Mouse (Mus musculus) layer of hippocampus, postnatal 25 days (tissue): ENCODE measurements around the gene Fbxl16. TPM values are rescaled to one million over a fixed set of nuclear protein-coding genes. Genes with fewer than 3 reads are reported as not detected.

ENCODE experiments used
- DNase-seq, 2 experiments: peaks; one replicate each; pipeline ENCODE4 v3.0.0; 2022; ENCODE audit warnings: mixed read lengths in 2 of 2, low spot score in 1 of 2; ENCODE audit errors: extremely low spot score in 1 of 2
- total RNA-seq, 2 experiments: library from RNA; stranded (reverse); gene quantifications; 2 replicates each; pipeline ENCODE4 v1.2.3; 2021

The Fbxl16 gene
- total RNA-seq, 2 experiments from 2014 or later: 637 to 657 TPM

DNA sequence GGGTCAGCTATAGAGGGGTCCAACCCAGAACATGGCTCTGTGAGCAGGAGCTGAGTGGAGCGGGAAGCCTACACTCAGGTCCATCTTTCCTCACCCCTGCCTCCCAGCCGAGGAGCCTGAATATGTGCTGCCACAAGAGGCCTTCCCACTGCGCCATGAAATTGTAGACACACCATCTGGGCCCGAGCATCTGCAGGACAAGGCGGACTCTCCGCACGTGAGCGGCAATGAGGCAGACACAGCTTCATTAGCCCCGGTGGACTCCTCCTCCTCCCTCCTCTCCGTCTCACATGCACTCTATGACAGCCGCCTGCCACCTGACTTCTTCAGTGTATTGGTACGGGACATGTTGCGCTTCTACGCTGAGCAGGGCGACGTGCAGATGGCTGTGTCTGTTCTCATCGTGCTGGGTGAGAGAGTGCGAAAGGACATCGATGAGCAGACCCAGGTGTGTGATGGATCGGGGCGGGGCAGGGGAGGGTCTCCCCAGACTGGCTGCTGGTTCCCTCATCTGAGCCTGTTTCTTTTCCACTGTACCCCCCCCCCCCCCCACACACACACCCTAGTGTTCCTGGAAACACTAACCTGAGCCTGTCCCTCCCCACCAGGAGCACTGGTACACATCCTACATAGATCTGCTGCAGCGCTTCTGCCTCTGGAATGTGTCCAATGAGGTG lies 18.8 kb downstream of the Fbxl16 start:
- DNase-seq: no peak

DNA sequence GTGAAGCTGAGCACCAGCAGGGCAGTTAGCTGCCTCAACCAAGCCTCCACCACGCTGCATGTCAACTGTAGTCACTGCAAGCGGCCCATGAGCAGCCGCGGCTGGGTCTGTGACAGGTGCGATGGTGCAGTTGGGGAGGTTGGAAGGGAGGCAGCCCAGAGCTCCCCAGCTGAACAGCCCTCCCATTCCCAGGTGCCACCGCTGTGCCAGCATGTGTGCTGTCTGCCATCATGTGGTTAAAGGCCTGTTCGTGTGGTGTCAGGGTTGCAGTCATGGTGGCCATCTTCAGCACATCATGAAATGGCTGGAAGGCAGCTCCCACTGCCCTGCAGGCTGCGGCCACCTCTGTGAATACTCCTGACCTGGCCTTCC lies 19.3 kb downstream of the Fbxl16 start:
- no peak for DNase-seq

DNA sequence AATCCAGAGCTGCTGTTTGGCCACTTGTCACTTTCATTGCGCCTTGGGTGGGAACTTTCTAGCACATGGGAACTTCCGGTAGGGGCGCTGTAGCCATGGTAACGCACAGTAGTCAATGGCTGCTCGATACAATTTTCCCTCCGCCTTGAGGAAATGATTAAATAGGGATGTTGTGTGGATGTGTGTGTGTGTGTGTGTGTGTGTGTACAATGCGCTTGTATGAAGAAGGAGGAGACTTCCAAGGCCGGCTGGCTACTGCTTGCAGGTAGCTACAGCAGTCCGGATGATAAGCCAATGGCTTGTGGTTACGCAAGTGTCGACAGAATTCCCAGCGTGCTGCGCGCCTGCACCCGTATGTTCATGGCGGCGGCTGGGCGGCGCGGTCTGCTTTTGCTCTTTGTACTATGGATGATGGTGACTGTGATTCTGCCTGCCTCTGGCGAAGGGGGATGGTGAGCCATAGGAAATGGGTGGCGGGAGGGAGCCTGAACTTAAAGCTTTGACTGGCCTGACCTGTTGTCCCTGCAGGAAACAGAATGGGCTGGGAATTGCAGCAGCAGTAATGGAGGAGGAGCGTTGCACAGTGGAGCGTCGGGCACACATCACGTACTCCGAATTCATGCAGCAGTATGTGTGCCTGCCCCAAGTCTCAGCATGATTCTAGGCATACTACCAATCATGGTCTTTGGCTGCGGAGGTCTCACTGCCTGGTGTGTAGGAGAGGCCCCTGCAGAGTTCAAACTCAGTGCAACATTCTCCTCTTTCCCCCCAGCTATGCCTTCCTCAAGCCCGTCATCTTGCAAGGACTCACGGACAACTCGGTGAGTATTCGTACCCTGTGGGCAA lies 20.1 kb downstream of the Fbxl16 start, which contains the start of gene Jmjd8:
TSS of gene Jmjd8 (plus strand) at position 156 of the 846 bp plus-strand sequence.
- peak; percentile 70 to 76 for DNase-seq

GRCm38 (mm10) chr17:25829558-25830017 lies 20.7 kb downstream of the Fbxl16 start:
- no peak for DNase-seq

GRCm38 (mm10) chr17:25830200-25830753 lies 21.4 kb downstream of the Fbxl16 start:
- DNase-seq: no peak

GRCm38 (mm10) chr17:25830806-25831431 lies 22.0 kb downstream of the Fbxl16 start:
- no peak for DNase-seq

DNA sequence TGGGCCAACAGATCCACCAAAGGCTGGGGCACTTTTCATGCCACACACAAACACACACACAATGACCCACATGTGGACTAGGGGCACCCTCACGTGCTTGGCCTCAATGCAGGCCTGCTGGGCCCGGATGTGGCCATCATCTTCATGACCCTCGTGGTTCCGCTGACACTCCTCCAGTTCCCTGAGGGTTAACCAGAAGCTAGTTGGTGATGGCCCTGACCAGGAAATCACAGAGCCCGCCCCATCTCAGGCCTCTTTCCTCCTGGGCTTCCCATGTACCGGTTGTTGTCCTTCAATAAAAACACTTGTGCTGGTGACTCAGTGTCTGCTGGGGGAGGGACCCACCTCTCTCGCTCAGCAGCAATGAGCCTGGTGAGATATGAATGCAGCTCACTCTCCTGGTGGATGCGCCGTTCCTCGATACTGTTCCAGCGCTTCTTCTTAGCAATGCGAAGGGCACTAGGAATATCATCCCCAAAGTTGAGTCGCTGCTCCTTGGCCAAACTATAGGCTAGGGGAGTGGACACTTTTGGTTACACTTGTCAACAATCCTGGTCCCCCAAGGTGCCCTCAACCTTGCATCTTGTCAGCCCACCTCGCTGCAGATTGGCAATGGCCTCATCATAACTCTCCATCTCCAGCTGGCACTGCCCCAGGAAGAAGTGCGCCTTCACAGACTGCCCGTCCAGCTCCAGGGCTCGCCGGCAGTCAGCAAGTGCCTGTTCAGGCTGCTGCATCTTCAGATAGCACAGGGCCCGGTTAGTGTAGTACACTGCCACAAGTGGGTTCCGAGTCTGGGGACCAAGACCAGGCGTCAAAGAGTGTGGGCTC lies 22.8 kb downstream of the Fbxl16 start:
- DNase-seq: no peak

- DNase-seq: peak; percentile 93 to 95
These were observed 23.8 kb downstream of the Fbxl16 start for GRCm38 (mm10) chr17:25832436-25833290.

DNA sequence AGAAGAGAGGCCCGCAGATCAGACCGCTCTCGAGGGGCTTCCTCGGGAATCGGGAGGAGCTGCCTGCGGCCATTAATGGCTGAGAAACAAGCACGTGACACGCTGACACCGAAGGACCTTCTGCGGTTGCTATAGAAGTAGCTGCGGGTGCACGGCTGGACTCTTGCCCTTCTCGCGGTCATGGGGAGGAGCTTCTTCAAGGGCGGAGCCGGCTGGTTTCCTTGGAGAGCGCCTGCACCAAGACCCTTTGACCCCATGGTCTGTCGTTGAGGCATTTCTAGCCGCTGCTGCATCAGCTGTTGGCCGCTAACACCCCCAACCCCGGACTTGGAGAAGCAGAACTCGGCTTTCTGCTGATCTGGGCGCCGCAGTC lies 24.4 kb downstream of the Fbxl16 start, which contains the start of gene Stub1:
TSS of gene Stub1 (minus strand) at position 114 of the 373 bp plus-strand sequence.
- DNase-seq: peak in 1 of 2 experiments; percentile 70

GRCm38 (mm10) chr17:25833961-25834594 lies 25.2 kb downstream of the Fbxl16 start:
- DNase-seq: no peak

DNA sequence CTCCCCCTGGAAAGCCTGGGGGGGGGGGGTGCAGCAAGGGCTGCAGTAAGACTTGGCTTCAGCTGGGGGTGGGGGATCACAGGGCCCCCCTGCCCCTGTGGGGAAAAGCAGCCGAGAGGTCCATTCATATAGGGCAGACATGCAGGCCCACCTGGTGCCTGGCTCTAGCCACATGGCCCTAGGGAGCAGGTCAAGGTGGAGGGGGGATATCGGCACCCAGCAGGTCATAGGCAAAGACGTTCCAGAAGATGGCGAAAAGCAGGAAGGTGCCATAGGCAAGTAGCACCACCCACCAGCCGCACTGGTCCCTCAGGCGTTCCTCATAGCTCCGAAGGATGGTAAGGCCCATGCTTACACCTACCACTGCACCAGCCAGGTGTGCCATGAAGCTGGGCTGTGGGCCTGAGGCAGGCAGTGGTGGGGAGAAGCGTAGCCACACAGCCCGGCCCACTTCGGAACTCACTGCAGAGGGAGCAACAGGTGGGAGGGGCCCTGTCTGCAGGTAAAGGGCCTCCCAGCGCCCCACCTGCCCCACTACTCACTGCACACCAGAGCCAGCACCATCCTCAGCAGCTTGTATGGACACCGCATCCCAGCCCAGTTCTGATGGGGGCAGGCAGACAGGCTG lies 25.8 kb downstream of the Fbxl16 start:
- DNase-seq: no peak

DNA sequence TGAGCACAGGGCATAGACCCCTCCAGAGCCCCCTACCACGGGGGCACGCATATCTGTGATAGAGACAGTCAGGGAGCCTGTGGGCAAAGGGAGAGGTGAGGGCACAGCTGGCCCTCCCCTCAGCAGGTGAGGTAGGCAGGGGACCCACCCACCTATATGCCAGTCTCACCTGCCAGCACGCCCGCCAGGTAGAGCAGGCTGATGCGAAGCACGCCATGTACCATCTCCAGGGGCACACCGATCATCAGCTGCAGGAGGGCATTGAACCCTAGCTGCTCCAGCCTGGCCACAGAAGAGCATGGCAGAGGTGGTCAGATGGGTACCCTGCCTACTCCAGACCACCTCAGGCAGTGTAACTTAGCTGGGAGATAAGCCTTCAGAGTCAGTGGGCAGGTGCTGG lies 26.4 kb downstream of the Fbxl16 start:
- DNase-seq: no peak

GRCm38 (mm10) chr17:25835816-25836215 lies 26.9 kb downstream of the Fbxl16 start:
- no peak for DNase-seq

- DNase-seq: peak in 1 of 2 experiments; percentile 64
These were observed 27.7 kb downstream of the Fbxl16 start for GRCm38 (mm10) chr17:25836397-25837075.

DNA sequence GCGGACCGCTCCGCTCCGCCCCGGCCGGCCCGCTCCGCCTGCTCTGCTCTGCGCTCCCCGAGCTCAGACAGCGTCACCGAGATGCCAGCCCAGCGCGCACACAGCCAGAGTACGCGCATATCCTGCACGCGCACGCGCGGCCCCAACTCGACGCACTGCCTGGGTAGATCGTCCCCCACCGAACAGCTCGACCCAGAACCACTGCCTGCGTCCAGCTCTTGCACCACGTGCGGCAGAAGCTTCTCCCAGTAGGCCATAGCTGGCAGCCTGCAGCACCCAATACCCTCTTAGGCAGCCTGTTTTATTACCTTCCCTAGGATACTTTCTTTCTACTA lies 28.2 kb downstream of the Fbxl16 start, which contains the start of gene Rhbdl1:
TSS of gene Rhbdl1 (minus strand) at position 220 of the 335 bp plus-strand sequence.
- peak; percentile 73 to 77 for DNase-seq

DNA sequence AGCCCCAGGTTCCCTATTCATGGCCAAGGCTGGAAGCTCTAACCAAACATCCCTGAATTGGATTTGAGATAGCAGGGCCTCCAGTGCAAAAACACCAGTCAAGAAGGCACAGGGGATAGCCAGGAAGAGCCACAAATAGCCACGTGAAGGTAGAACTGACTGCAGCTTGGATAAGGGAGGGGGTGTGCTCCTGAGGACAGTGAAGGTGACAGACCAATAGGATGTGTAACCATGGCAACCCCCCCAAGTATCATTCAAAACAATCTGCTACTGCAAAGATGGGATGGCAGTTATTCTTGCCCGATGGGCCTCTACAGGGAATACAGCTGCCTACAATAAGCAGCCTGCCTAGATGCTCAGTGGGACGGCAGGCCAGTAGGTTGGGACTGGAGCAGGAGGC lies 28.6 kb downstream of the Fbxl16 start:
- DNase-seq: no peak

DNA sequence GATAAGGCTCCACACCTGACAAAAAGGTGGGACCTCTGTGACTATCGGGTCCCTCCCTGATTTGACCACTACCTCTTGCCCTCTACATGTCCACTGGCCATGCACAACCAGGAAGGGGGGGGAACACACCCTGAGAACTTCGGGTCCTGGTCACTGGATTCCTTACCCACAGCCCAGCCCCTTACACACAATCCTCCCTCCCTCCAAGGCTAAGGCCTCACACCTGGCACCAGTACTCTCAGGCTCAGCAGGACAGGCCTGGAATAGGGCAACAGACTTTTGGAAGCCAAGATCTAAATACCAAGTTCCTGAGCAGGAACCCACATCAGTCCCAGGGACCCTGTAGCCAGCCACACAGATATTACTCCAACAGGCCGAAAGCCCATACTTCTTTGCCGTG lies 30.0 kb downstream of the Fbxl16 start:
- no peak for DNase-seq
